Mouse (Mus musculus) bone marrow macrophage, adult 2 months (primary cell): Measurements from ENCODE around the gene Rnf41.

ENCODE experiments used
- CTCF ChIP-seq: IDR thresholded peaks from 2 replicates; pipeline ENCODE4 v1.5.1; 2012; ENCODE audit warnings: low read depth, mild to moderate bottlenecking, low read length, moderate library complexity
- POLR2A ChIP-seq: IDR thresholded peaks from 2 replicates; pipeline ENCODE4 v1.6.1; 2012; ENCODE audit warnings: mild to moderate bottlenecking, low read depth, low read length, borderline replicate concordance

GRCm38 (mm10) chr10:128391850-128392249 lies 19.6 kb upstream of the Rnf41 start:
- TF ChIP-seq POLR2A (no peak), CTCF (no peak)
